Mouse (Mus musculus): ENCODE results near the gene Rassf3.
A peak's percentile ranks its signal among the peaks of the same experiment; 100 is the strongest.

DNA sequence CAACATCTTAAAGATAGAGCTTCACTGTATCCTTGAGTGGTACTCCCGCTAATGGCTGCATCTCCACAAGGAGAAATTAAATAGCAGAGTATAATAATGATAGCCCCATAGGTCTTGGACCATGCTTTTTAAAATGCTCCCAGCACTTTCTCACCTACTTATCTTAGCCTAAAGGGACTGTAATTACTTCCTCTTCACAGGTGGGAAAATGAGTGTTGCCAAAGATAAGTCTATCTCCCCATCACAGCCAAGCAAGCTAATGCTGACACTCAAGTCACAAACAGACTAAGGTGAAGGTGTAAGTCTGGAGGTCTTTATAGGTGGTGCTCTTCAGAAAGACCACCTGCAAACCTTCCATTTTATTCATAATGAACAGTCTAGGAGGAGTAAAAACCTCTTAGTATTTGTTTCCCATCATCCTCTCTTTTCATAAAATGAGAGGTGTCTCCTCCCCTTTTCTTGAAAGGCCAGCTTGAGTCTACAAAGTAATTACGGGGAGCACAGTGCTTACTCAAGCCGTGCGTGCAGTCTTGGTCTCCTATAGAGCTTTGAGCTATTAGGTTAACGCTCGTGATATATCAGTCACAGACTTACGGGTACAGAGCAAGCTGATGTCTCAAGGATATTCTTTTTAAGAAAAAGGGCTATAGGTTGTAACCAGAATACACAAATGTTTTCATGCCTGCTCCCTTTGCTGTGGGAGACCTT is 16.6 kb upstream of the Rassf3 start:
- TF ChIP-seq CTCF (IDR thresholded peaks at IDR 0.05; ENCODE audit: low read depth, low read length), result no peak
- TF ChIP-seq GATA1 (IDR thresholded peaks at IDR 0.05; ENCODE audit: borderline replicate concordance, low read length), result no peak
- TF ChIP-seq TAL1 (conservative IDR thresholded peaks at IDR 0.05; ENCODE audit: low read depth, low read length), result peak; percentile 30; the same call in 1 of the 2 replicates
- TF ChIP-seq POLR2AphosphoS5 (IDR thresholded peaks at IDR 0.05; ENCODE audit: insufficient replicate concordance, low read depth, low read length), result no peak
- TF ChIP-seq GATA2 (IDR thresholded peaks at IDR 0.05; ENCODE audit: borderline replicate concordance, low read depth, low read length), result no peak
